Mouse (Mus musculus): Measurements from ENCODE around the gene Heca. TPM values are rescaled to one million over a fixed set of nuclear protein-coding genes. Genes with fewer than 3 reads are reported as not detected.

Heca gene
- total and polyA plus RNA-seq, 3 experiments = 10.0 to 12.4 (median 11.1) TPM

- TF ChIP-seq USF1 (IDR thresholded peaks at IDR 0.05; ENCODE audit: low read depth, low read length) = no peak
Measured at GRCm38 (mm10) chr10:17869822-17870662, 77.8 kb downstream of the Heca start (continued).

- no peak overlapping the region for H3K4me2 ChIP-seq (ENCODE audit: insufficient read depth, low read depth, poor library complexity, severe bottlenecking)
- no peak overlapping the region for H3K9ac ChIP-seq (ENCODE audit: insufficient read depth, low read depth)
- dilution Hi-C loops (cut with MboI; ENCODE audit: extremely low pct_ligation_motif_present, extremely low pct_unique_long_range_greater_than_20kb, low sequenced_read_pairs) = no loop called here
- H3K9me3 ChIP-seq (replicated peaks; ENCODE audit: low read length) = no peaks in the 10 kb centered on the region
- H3K27ac ChIP-seq (ENCODE audit: insufficient read depth, low read depth) = no peak overlapping the region
- in situ Hi-C loops (cut with MboI; ENCODE audit: low pct_ligation_motif_present, low pct_unique_long_range_greater_than_20kb, low sequenced_read_pairs) = loop anchor here (5.0 to 10.0 kb wide), 2 partner anchors 89 to 126 kb away; no protein-coding TSS in a partner anchor
- TF ChIP-seq RAD21 (IDR thresholded peaks at IDR 0.05; ENCODE audit: low read depth, low read length) (no peak), NRF1 (IDR thresholded peaks at IDR 0.05; ENCODE audit: low read depth, low read length) (no peak), POLR2A (IDR thresholded peaks at IDR 0.05; ENCODE audit: low read depth, low read length) (no peak), TCF12 (IDR thresholded peaks at IDR 0.05; ENCODE audit: low read depth, low read length) (no peak), ZNF384 (IDR thresholded peaks at IDR 0.05; ENCODE audit: low read depth, low read length) (no peak), E2F4 (IDR thresholded peaks at IDR 0.05; ENCODE audit: insufficient replicate concordance, low read depth, low read length) (no peak), POLR2AphosphoS2 (IDR thresholded peaks at IDR 0.05; ENCODE audit: low read depth, low read length) (no peak), ETS1 (conservative IDR thresholded peaks at IDR 0.05; ENCODE audit: low read depth, low read length) (no peak), KAT2A (IDR thresholded peaks at IDR 0.05; ENCODE audit: insufficient replicate concordance, low read length) (no peak), PAX5 (IDR thresholded peaks at IDR 0.05; ENCODE audit: low read length) (no peak), MAX (IDR thresholded peaks at IDR 0.05; ENCODE audit: low read length) (no peak)
- peaks cover 3 to 15% of the 10 kb centered on the region in 2 experiments; a peak in 2 of 4 replicates for H3K4me1 ChIP-seq (ENCODE audit: control insufficient read depth in 1 of 2, insufficient read depth in 2 of 2)
- H3K36me3 ChIP-seq (replicated peaks in 1 of 2; ENCODE audit: control insufficient read depth in 1 of 2, insufficient read depth in 1 of 2, low read length in 1 of 2) = no peaks in the 10 kb centered on the region
- no peaks in the 10 kb centered on the region for H3K79me2 ChIP-seq (replicated peaks; ENCODE audit: control insufficient read depth, extremely low read depth, insufficient read depth, poor library complexity, severe bottlenecking)
- no peak for DNase-seq (ENCODE audit: extremely low read depth)
- no peaks in the 10 kb centered on the region for H3K27me3 ChIP-seq (replicated peaks)
- no peak overlapping the region for H3K4me3 ChIP-seq (replicated peaks in 1 of 3; ENCODE audit: low read depth in 2 of 3, low read length in 2 of 3, poor library complexity in 1 of 3)
Measured at GRCm38 (mm10) chr10:17860701-17861480, 87.0 kb downstream of the Heca start.

GRCm38 (mm10) chr10:17857647-17858261 is 90.1 kb downstream of the Heca start:
- H3K4me2 ChIP-seq (ENCODE audit: insufficient read depth, low read depth, poor library complexity, severe bottlenecking) = 0 out of 2 replicates have a peak overlapping the region, but pooled peaks have one; percentile 10
- TF ChIP-seq IRF4 (IDR thresholded peaks at IDR 0.05; ENCODE audit: low read depth, low read length) = peak; percentile 53; the same call in 1 of the 2 replicates
- TF ChIP-seq EP300 (IDR thresholded peaks at IDR 0.05; ENCODE audit: low read length) = 0 out of 2 replicates have a peak, but pooled peaks have one; percentile 46
- no peak for TF ChIP-seq TCF12 (IDR thresholded peaks at IDR 0.05; ENCODE audit: low read depth, low read length)
- no peak for TF ChIP-seq POLR2A (IDR thresholded peaks at IDR 0.05; ENCODE audit: low read depth, low read length)
- TF ChIP-seq MAZ (IDR thresholded peaks at IDR 0.05; ENCODE audit: low read depth, low read length) = no peak
- no peak for TF ChIP-seq CHD2 (IDR thresholded peaks at IDR 0.05; ENCODE audit: low read length)
- peak; percentile 68; the same call in 1 of the 2 replicates for TF ChIP-seq MEF2A (IDR thresholded peaks at IDR 0.05; ENCODE audit: borderline replicate concordance, low read depth, low read length)
- dilution Hi-C loops (cut with MboI; ENCODE audit: extremely low pct_ligation_motif_present, extremely low pct_unique_long_range_greater_than_20kb, low sequenced_read_pairs) (no loop called here), in situ Hi-C loops (cut with MboI; ENCODE audit: low pct_ligation_motif_present, low pct_unique_long_range_greater_than_20kb, low sequenced_read_pairs) (no loop called here)
- H3K27ac ChIP-seq (ENCODE audit: insufficient read depth, low read depth) = no peak overlapping the region
- DNase-seq (ENCODE audit: extremely low read depth) = peak; percentile 17
- H3K9me3 ChIP-seq (replicated peaks; ENCODE audit: low read length) = no peaks in the 10 kb centered on the region
- no peak overlapping the region for H3K9ac ChIP-seq (ENCODE audit: insufficient read depth, low read depth)
- H3K4me3 ChIP-seq (replicated peaks in 1 of 3; ENCODE audit: low read depth in 2 of 3, low read length in 2 of 3, poor library complexity in 1 of 3) = no peak overlapping the region
- no peaks in the 10 kb centered on the region for H3K36me3 ChIP-seq (replicated peaks in 1 of 2; ENCODE audit: control insufficient read depth in 1 of 2, insufficient read depth in 1 of 2, low read length in 1 of 2)
- H3K27me3 ChIP-seq (replicated peaks) = no peaks in the 10 kb centered on the region
- H3K4me1 ChIP-seq (ENCODE audit: control insufficient read depth in 1 of 2, insufficient read depth in 2 of 2) = peaks cover 3 to 17% of the 10 kb centered on the region in 2 experiments; a peak in 2 of 4 replicates
- H3K79me2 ChIP-seq (replicated peaks; ENCODE audit: control insufficient read depth, extremely low read depth, insufficient read depth, poor library complexity, severe bottlenecking) = no peaks in the 10 kb centered on the region
